11 mouse cellular contexts compared by ENCODE assay signal in genomic region chr13:36723726-36724300, GRCm38 (mm10). TPM values are rescaled to one million over a fixed set of nuclear protein-coding genes. Genes with fewer than 3 reads are reported as not detected.
DNase-seq lines count a peak whose midpoint lies in the region; ATAC-seq lines count a peak whose summit lies in the region.
"Had no signal": no experiment of that assay in that cellular context is flagged by ENCODE, and none has a peak within 500 bp of the region (broad histone marks: within the 10 kb centered on the region; RNA-seq: fewer than 3 reads in every experiment).

No protein-coding gene starts in this region.

- 0 out of 2 replicates have a peak overlapping the region, but pooled peaks have one; percentile 34 for H3K4me3 ChIP-seq in heart, embryonic 15.5 days
- H3K4me3 ChIP-seq in hindbrain, embryonic 10.5 days, result no peak overlapping the region
- no peak overlapping the region for H3K4me3 ChIP-seq in midbrain, embryonic 16.5 days (ENCODE audit: low read depth, low read length)

- H3K36me3 ChIP-seq in heart, embryonic 15.5 days, result no peaks in the 10 kb centered on the region
- H3K36me3 ChIP-seq in hindbrain, embryonic 10.5 days, result no peaks in the 10 kb centered on the region
- no peaks in the 10 kb centered on the region for H3K36me3 ChIP-seq in midbrain, embryonic 16.5 days (ENCODE audit: control insufficient read depth, insufficient read depth, low read length)

- intact Hi-C loops in heart, postnatal 36 days (cut with DNase I), result loop anchor here (2.0 kb wide), 1 partner anchor 13 kb away; no protein-coding TSS in a partner anchor

- WGBS in heart, embryonic 15.5 days, result 2% methylated on average over 15 of the region's 15 CpGs
- WGBS in hindbrain, embryonic 10.5 days, result under 1% methylated on average over 15 of the region's 15 CpGs
- WGBS in midbrain, embryonic 16.5 days, result 2% methylated on average over 15 of the region's 15 CpGs

- no peak overlapping the region for H3K27ac ChIP-seq in heart, embryonic 15.5 days
- peak overlapping the region; percentile 53; the same call in 1 of the 2 replicates for H3K27ac ChIP-seq in hindbrain, embryonic 10.5 days
- H3K27ac ChIP-seq in midbrain, embryonic 16.5 days (ENCODE audit: low read length), result peak overlapping the region; percentile 89

- H3K4me2 ChIP-seq in heart, embryonic 15.5 days, result peak overlapping the region; percentile 57; the same call in 1 of the 2 replicates
- H3K4me2 ChIP-seq in midbrain, embryonic 16.5 days (ENCODE audit: low read length), result peak overlapping the region; percentile 47

- H3K9ac ChIP-seq in heart, embryonic 15.5 days, result no peak overlapping the region
- H3K9ac ChIP-seq in midbrain, embryonic 16.5 days (ENCODE audit: low read depth, low read length), result no peak overlapping the region; the same call in 1 of the 2 replicates

- H3K27me3 ChIP-seq in heart, embryonic 15.5 days, result peaks cover 91% of the 10 kb centered on the region
- H3K27me3 ChIP-seq in hindbrain, embryonic 10.5 days (ENCODE audit: insufficient read depth, poor library complexity, severe bottlenecking), result peaks cover 91% of the 10 kb centered on the region
- H3K27me3 ChIP-seq in midbrain, embryonic 16.5 days (ENCODE audit: control insufficient read depth, insufficient read depth, low read depth, low read length), result peaks cover 15% of the 10 kb centered on the region

- no peak for DNase-seq in heart, postnatal 36 days
- DNase-seq in cerebellum, postnatal 10 days, result peak; percentile 54
- DNase-seq in hindbrain, embryonic 10.5 days (ENCODE audit: low spot score), result peak; percentile 24
- DNase-seq in spleen, postnatal 4 days (ENCODE audit: low spot score in 2 of 2), result no peak
- no peak for DNase-seq in adipocyte (ENCODE audit: low spot score)
- no peak for DNase-seq in kidney, postnatal 14 days
- DNase-seq: gastrocnemius, postnatal 25 days had no signal

- H3K9me3 ChIP-seq in heart, embryonic 15.5 days (replicated peaks), result no peaks in the 10 kb centered on the region
- no peaks in the 10 kb centered on the region for H3K9me3 ChIP-seq in hindbrain, embryonic 10.5 days
- no peaks in the 10 kb centered on the region for H3K9me3 ChIP-seq in midbrain, embryonic 16.5 days (replicated peaks; ENCODE audit: control insufficient read depth, low read length, poor library complexity, severe bottlenecking)

- ATAC-seq in heart, embryonic 15.5 days (replicated peaks; ENCODE audit: insufficient number of reproducible peaks, insufficient read depth, low FRiP score, low read depth), result no peak
- peak; percentile 29 for ATAC-seq in midbrain, embryonic 16.5 days
- ATAC-seq: CD4-positive, CD25-positive, alpha-beta regulatory T cell, adult 4 months had no signal

- H3K4me1 ChIP-seq in heart, embryonic 15.5 days (replicated peaks), result peaks cover 27% of the 10 kb centered on the region
- peaks cover 40% of the 10 kb centered on the region for H3K4me1 ChIP-seq in hindbrain, embryonic 10.5 days (replicated peaks)
- H3K4me1 ChIP-seq in midbrain, embryonic 16.5 days (ENCODE audit: control insufficient read depth, insufficient read depth, low read length), result peaks cover 21% of the 10 kb centered on the region

RNA-seq across cellular contexts. Expression of gene Nrn1, which starts 11.1 kb away (rescaled TPM):
- polyA plus RNA-seq in heart, embryonic 15.5 days (2015; fragmentation: Nextera tagmentation; extraction: Ambion mirVana), result 2.3 TPM in 2 replicates
- 1 to 10 TPM; 2.2 to 3.3 TPM for total RNA-seq in heart, postnatal 36 days (2021)
- 10.8 and 21.6 TPM in 2 replicates for polyA plus RNA-seq in hindbrain, embryonic 10.5 days (2016; fragmentation: Nextera tagmentation; extraction: Ambion mirVana)
- polyA plus RNA-seq in midbrain, embryonic 16.5 days (2015; fragmentation: Nextera tagmentation; extraction: Ambion mirVana), result 77.0 and 80.2 TPM in 2 replicates
- total RNA-seq: megakaryocyte, adult 5-6 weeks had no signal

Comparison
In these comparisons a context has a peak if more than half of its experiments do, and no peak if none do; other contexts are left out.
1. DNase-seq: peak in cerebellum, postnatal 10 days (2 of 2) and hindbrain, embryonic 10.5 days (single experiment); none in heart, postnatal 36 days (0 of 2), spleen, postnatal 4 days (0 of 2), adipocyte (single experiment) and kidney, postnatal 14 days (single experiment).